Mouse (Mus musculus): ENCODE results near the gene Timm44.
A peak's percentile ranks its signal among the peaks of the same experiment; 100 is the strongest.

Gene Timm44

GRCm38 (mm10) chr8:4237814-4238433 is 37.8 kb downstream of the Timm44 start:
- peak; percentile 51 for DNase-seq (ENCODE audit: low spot score)

- no peak for DNase-seq (ENCODE audit: low spot score)
Measured at GRCm38 (mm10) chr8:4230612-4231351, 44.9 kb downstream of the Timm44 start.

GRCm38 (mm10) chr8:4229784-4230183 is 45.9 kb downstream of the Timm44 start:
- DNase-seq (ENCODE audit: low spot score): no peak

GRCm38 (mm10) chr8:4227919-4228318 is 47.8 kb downstream of the Timm44 start:
- DNase-seq (ENCODE audit: low spot score): no peak

- DNase-seq (ENCODE audit: low spot score): peak; percentile 65
Measured at GRCm38 (mm10) chr8:4226739-4227347, 48.9 kb downstream of the Timm44 start, which contains the start of gene Lrrc8e. Lrrc8e (plus strand) TSS chr8:4226827.

GRCm38 (mm10) chr8:4226323-4226722 is 49.4 kb downstream of the Timm44 start:
- DNase-seq (ENCODE audit: low spot score): peak; percentile 42

- DNase-seq (ENCODE audit: low spot score): no peak
Measured at GRCm38 (mm10) chr8:4222059-4222458, 53.7 kb downstream of the Timm44 start.

GRCm38 (mm10) chr8:4219617-4220016 is 56.1 kb downstream of the Timm44 start:
- no peak for DNase-seq (ENCODE audit: low spot score)

GRCm38 (mm10) chr8:4216791-4217621 is 58.7 kb downstream of the Timm44 start, which contains the start of gene Prr36:
Prr36 (minus strand) TSS chr8:4217459.
- peak; percentile 63 for DNase-seq (ENCODE audit: low spot score)

GRCm38 (mm10) chr8:4216296-4216695 is 59.4 kb downstream of the Timm44 start:
- no peak for DNase-seq (ENCODE audit: low spot score)

GRCm38 (mm10) chr8:4214006-4214980 is 61.4 kb downstream of the Timm44 start:
- peak; percentile 76 for DNase-seq (ENCODE audit: low spot score)

GRCm38 (mm10) chr8:4213210-4214005 is 62.3 kb downstream of the Timm44 start:
- DNase-seq (ENCODE audit: low spot score): peak; percentile 84

GRCm38 (mm10) chr8:4212809-4213209 is 62.9 kb downstream of the Timm44 start:
- peak; percentile 60 for DNase-seq (ENCODE audit: low spot score)

- no peak for DNase-seq (ENCODE audit: low spot score)
Measured at GRCm38 (mm10) chr8:4211097-4211496, 64.6 kb downstream of the Timm44 start.
